Mouse (Mus musculus): ENCODE data around the gene Dab1. TPM values are rescaled to one million over a fixed set of nuclear protein-coding genes. Genes with fewer than 3 reads are reported as not detected.

Gene Dab1
- total and polyA plus RNA-seq, 3 experiments = not detected

GRCm38 (mm10) chr4:104689047-104689446 lies 1069.9 kb downstream of the Dab1 start:
- H3K4me1 ChIP-seq (ENCODE audit: control insufficient read depth in 1 of 2, insufficient read depth in 2 of 2, low read length in 2 of 2) = no peaks in the 10 kb centered on the region
- no peak overlapping the region for H3K27ac ChIP-seq (ENCODE audit: control insufficient read depth, low read depth, low read length)
- no peaks in the 10 kb centered on the region for H3K36me3 ChIP-seq (ENCODE audit: control insufficient read depth in 1 of 2, insufficient read depth in 2 of 2, low read length in 2 of 2)
- no peaks in the 10 kb centered on the region for H3K9me3 ChIP-seq (replicated peaks; ENCODE audit: insufficient read depth, low read length)
- TF ChIP-seq MYB (IDR thresholded peaks at IDR 0.05; ENCODE audit: low read depth, low read length) (no peak), TAL1 (IDR thresholded peaks at IDR 0.05; ENCODE audit: low read length) (no peak), UBTF (IDR thresholded peaks at IDR 0.05; ENCODE audit: borderline replicate concordance, insufficient read depth, low read depth, low read length) (no peak), BHLHE40 (IDR thresholded peaks at IDR 0.05; ENCODE audit: borderline replicate concordance, low read depth, low read length) (no peak), SIN3A (IDR thresholded peaks at IDR 0.05; ENCODE audit: low read length) (no peak)
- DNase-seq (ENCODE audit: low read depth, low spot score) = no peak
- no peak overlapping the region for H3K9ac ChIP-seq (ENCODE audit: control insufficient read depth, low read depth, low read length, poor library complexity, severe bottlenecking)
- no peaks in the 10 kb centered on the region for H3K79me2 ChIP-seq (ENCODE audit: control insufficient read depth, insufficient read depth, low read length, poor library complexity)
- no peaks in the 10 kb centered on the region for H3K27me3 ChIP-seq (ENCODE audit: control insufficient read depth in 1 of 2, insufficient read depth in 2 of 2, low read length in 2 of 2)
- no peak overlapping the region for H3K4me3 ChIP-seq (ENCODE audit: control insufficient read depth in 1 of 2, insufficient read depth in 1 of 2, low read depth in 2 of 2, low read length in 2 of 2)

- no peaks in the 10 kb centered on the region for H3K27me3 ChIP-seq (ENCODE audit: control insufficient read depth in 1 of 2, insufficient read depth in 2 of 2, low read length in 2 of 2)
- DNase-seq (ENCODE audit: low read depth, low spot score) = no peak
- no peaks in the 10 kb centered on the region for H3K9me3 ChIP-seq (replicated peaks; ENCODE audit: insufficient read depth, low read length)
- no peak overlapping the region for H3K4me3 ChIP-seq (ENCODE audit: control insufficient read depth in 1 of 2, insufficient read depth in 1 of 2, low read depth in 2 of 2, low read length in 2 of 2)
- no peak overlapping the region for H3K9ac ChIP-seq (ENCODE audit: control insufficient read depth, low read depth, low read length, poor library complexity, severe bottlenecking)
- no peaks in the 10 kb centered on the region for H3K4me1 ChIP-seq (ENCODE audit: control insufficient read depth in 1 of 2, insufficient read depth in 2 of 2, low read length in 2 of 2)
- H3K27ac ChIP-seq (ENCODE audit: control insufficient read depth, low read depth, low read length) = no peak overlapping the region
- H3K36me3 ChIP-seq (ENCODE audit: control insufficient read depth in 1 of 2, insufficient read depth in 2 of 2, low read length in 2 of 2) = no peaks in the 10 kb centered on the region
- TF ChIP-seq USF1 (IDR thresholded peaks at IDR 0.05; ENCODE audit: low read depth, low read length) = no peak
- TF ChIP-seq KAT2A (conservative IDR thresholded peaks at IDR 0.05; ENCODE audit: low read depth, low read length) = no peak
- no peak for TF ChIP-seq TAL1 (IDR thresholded peaks at IDR 0.05; ENCODE audit: low read length)
- no peak for TF ChIP-seq BHLHE40 (IDR thresholded peaks at IDR 0.05; ENCODE audit: borderline replicate concordance, low read depth, low read length)
- no peaks in the 10 kb centered on the region for H3K79me2 ChIP-seq (ENCODE audit: control insufficient read depth, insufficient read depth, low read length, poor library complexity)
Measured at GRCm38 (mm10) chr4:104691026-104691425, 1071.9 kb downstream of the Dab1 start.

- no peak for DNase-seq (ENCODE audit: low read depth, low spot score)
- Histone ChIP-seq H3K4me1 (ENCODE audit: control insufficient read depth in 1 of 2, insufficient read depth in 2 of 2, low read length in 2 of 2) (no peaks in the 10 kb centered on the region), H3K4me3 (ENCODE audit: control insufficient read depth in 1 of 2, insufficient read depth in 1 of 2, low read depth in 2 of 2, low read length in 2 of 2) (no peak overlapping the region), H3K27ac (ENCODE audit: control insufficient read depth, low read depth, low read length) (no peak overlapping the region), H3K79me2 (ENCODE audit: control insufficient read depth, insufficient read depth, low read length, poor library complexity) (no peaks in the 10 kb centered on the region), H3K9ac (ENCODE audit: control insufficient read depth, low read depth, low read length, poor library complexity, severe bottlenecking) (no peak overlapping the region), H3K36me3 (ENCODE audit: control insufficient read depth in 1 of 2, insufficient read depth in 2 of 2, low read length in 2 of 2) (no peaks in the 10 kb centered on the region), H3K9me3 (replicated peaks; ENCODE audit: insufficient read depth, low read length) (no peaks in the 10 kb centered on the region), H3K27me3 (ENCODE audit: control insufficient read depth in 1 of 2, insufficient read depth in 2 of 2, low read length in 2 of 2) (no peaks in the 10 kb centered on the region)
- TF ChIP-seq HCFC1 (IDR thresholded peaks at IDR 0.05; ENCODE audit: low read depth, low read length) (no peak), ZC3H11A (IDR thresholded peaks at IDR 0.05; ENCODE audit: low read depth, low read length) (no peak), CHD2 (IDR thresholded peaks at IDR 0.05; ENCODE audit: low read length) (no peak), MYC (IDR thresholded peaks at IDR 0.05; ENCODE audit: low read depth, low read length) (no peak), ETS1 (IDR thresholded peaks at IDR 0.05; ENCODE audit: low read depth, low read length) (no peak), USF1 (IDR thresholded peaks at IDR 0.05; ENCODE audit: low read depth, low read length) (no peak), UBTF (IDR thresholded peaks at IDR 0.05; ENCODE audit: borderline replicate concordance, insufficient read depth, low read depth, low read length) (no peak), BHLHE40 (IDR thresholded peaks at IDR 0.05; ENCODE audit: borderline replicate concordance, low read depth, low read length) (no peak), E2F4 (IDR thresholded peaks at IDR 0.05; ENCODE audit: borderline replicate concordance, low read depth, low read length) (no peak), TBP (IDR thresholded peaks at IDR 0.05; ENCODE audit: low read depth, low read length) (no peak), CTCF (IDR thresholded peaks at IDR 0.05 in 2 of 3, conservative IDR thresholded peaks at IDR 0.05 in 1 of 3; ENCODE audit: control insufficient read depth in 1 of 3, insufficient read depth in 1 of 3, low read depth in 2 of 3, low read length in 3 of 3, poor library complexity in 1 of 3, severe bottlenecking in 1 of 3) (no peak), MXI1 (IDR thresholded peaks at IDR 0.05; ENCODE audit: low read depth, low read length) (no peak), POLR2AphosphoS5 (IDR thresholded peaks at IDR 0.05; ENCODE audit: borderline replicate concordance, low read depth, low read length) (no peak)
Measured at GRCm38 (mm10) chr4:104694188-104694587, 1075.0 kb downstream of the Dab1 start.

Data from MEL (cell line).